Mouse (Mus musculus): ENCODE results near the gene Fth1. TPM values are rescaled to one million over a fixed set of nuclear protein-coding genes. Genes with fewer than 3 reads are reported as not detected.

Fth1 gene
- polyA plus RNA-seq, 1 experiment from 2014 or later: 1,957 TPM

GRCm38 (mm10) chr19:10013913-10014312 lies 33.5 kb downstream of the Fth1 start:
- Histone ChIP-seq H3K27me3 (ENCODE audit: control insufficient read depth, insufficient read depth, low read depth, low read length) (no peaks in the 10 kb centered on the region), H3K4me2 (ENCODE audit: low read depth, low read length) (no peak overlapping the region), H3K4me1 (replicated peaks; ENCODE audit: control insufficient read depth, insufficient read depth, low read length) (peaks cover 23% of the 10 kb centered on the region), H3K9me3 (ENCODE audit: control insufficient read depth, low read length) (no peaks in the 10 kb centered on the region), H3K36me3 (ENCODE audit: control insufficient read depth, insufficient read depth, low read length) (no peaks in the 10 kb centered on the region), H3K9ac (ENCODE audit: low read length) (no peak overlapping the region), H3K4me3 (ENCODE audit: low read length) (no peak overlapping the region), H3K27ac (ENCODE audit: low read length) (no peak overlapping the region)
- 40% methylated on average over 5 of the region's 5 CpGs for WGBS
- ATAC-seq (ENCODE audit: low read depth): no peak

GRCm38 (mm10) chr19:10014824-10015223 lies 34.4 kb downstream of the Fth1 start:
- Histone ChIP-seq H3K4me2 (ENCODE audit: low read depth, low read length) (no peak overlapping the region), H3K27ac (ENCODE audit: low read length) (no peak overlapping the region), H3K4me1 (replicated peaks; ENCODE audit: control insufficient read depth, insufficient read depth, low read length) (peaks cover 32% of the 10 kb centered on the region), H3K9ac (ENCODE audit: low read length) (no peak overlapping the region), H3K9me3 (ENCODE audit: control insufficient read depth, low read length) (no peaks in the 10 kb centered on the region), H3K4me3 (ENCODE audit: low read length) (no peak overlapping the region), H3K36me3 (ENCODE audit: control insufficient read depth, insufficient read depth, low read length) (no peaks in the 10 kb centered on the region), H3K27me3 (ENCODE audit: control insufficient read depth, insufficient read depth, low read depth, low read length) (no peaks in the 10 kb centered on the region)
- WGBS: 71% methylated on average over 13 of the region's 13 CpGs
- no peak for ATAC-seq (ENCODE audit: low read depth)

GRCm38 (mm10) chr19:10015442-10015841 lies 35.0 kb downstream of the Fth1 start:
- H3K4me3 ChIP-seq (ENCODE audit: low read length): no peak overlapping the region
- no peaks in the 10 kb centered on the region for H3K9me3 ChIP-seq (ENCODE audit: control insufficient read depth, low read length)
- ATAC-seq (ENCODE audit: low read depth): no peak
- H3K4me1 ChIP-seq (replicated peaks; ENCODE audit: control insufficient read depth, insufficient read depth, low read length): peaks cover 32% of the 10 kb centered on the region
- H3K27me3 ChIP-seq (ENCODE audit: control insufficient read depth, insufficient read depth, low read depth, low read length): no peaks in the 10 kb centered on the region
- 68% methylated on average over 4 of the region's 4 CpGs for WGBS
- H3K4me2 ChIP-seq (ENCODE audit: low read depth, low read length): no peak overlapping the region
- no peak overlapping the region for H3K27ac ChIP-seq (ENCODE audit: low read length)
- no peaks in the 10 kb centered on the region for H3K36me3 ChIP-seq (ENCODE audit: control insufficient read depth, insufficient read depth, low read length)
- H3K9ac ChIP-seq (ENCODE audit: low read length): no peak overlapping the region

- H3K4me2 ChIP-seq (ENCODE audit: low read depth, low read length): no peak overlapping the region
- H3K36me3 ChIP-seq (ENCODE audit: control insufficient read depth, insufficient read depth, low read length): no peaks in the 10 kb centered on the region
- no peak overlapping the region for H3K4me3 ChIP-seq (ENCODE audit: low read length)
- no peak overlapping the region for H3K9ac ChIP-seq (ENCODE audit: low read length)
- no peak overlapping the region for H3K27ac ChIP-seq (ENCODE audit: low read length)
- 83% methylated on average over 4 of the region's 4 CpGs for WGBS
- ATAC-seq (ENCODE audit: low read depth): no peak
- H3K9me3 ChIP-seq (ENCODE audit: control insufficient read depth, low read length): no peaks in the 10 kb centered on the region
- H3K27me3 ChIP-seq (ENCODE audit: control insufficient read depth, insufficient read depth, low read depth, low read length): no peaks in the 10 kb centered on the region
- H3K4me1 ChIP-seq (replicated peaks; ENCODE audit: control insufficient read depth, insufficient read depth, low read length): peaks cover 33% of the 10 kb centered on the region
Measured at GRCm38 (mm10) chr19:10016151-10016550, 35.8 kb downstream of the Fth1 start.

GRCm38 (mm10) chr19:10017637-10018526 lies 37.5 kb downstream of the Fth1 start:
- H3K27me3 ChIP-seq (ENCODE audit: control insufficient read depth, insufficient read depth, low read depth, low read length): no peaks in the 10 kb centered on the region
- peak overlapping the region; percentile 57 for H3K4me3 ChIP-seq (ENCODE audit: low read length)
- H3K9ac ChIP-seq (ENCODE audit: low read length): peak overlapping the region; percentile 85
- ATAC-seq (ENCODE audit: low read depth): peak; percentile 97
- peak overlapping the region; percentile 89 for H3K4me2 ChIP-seq (ENCODE audit: low read depth, low read length)
- no peaks in the 10 kb centered on the region for H3K36me3 ChIP-seq (ENCODE audit: control insufficient read depth, insufficient read depth, low read length)
- H3K27ac ChIP-seq (ENCODE audit: low read length): peak overlapping the region; percentile 74
- no peaks in the 10 kb centered on the region for H3K9me3 ChIP-seq (ENCODE audit: control insufficient read depth, low read length)
- peaks cover 42% of the 10 kb centered on the region for H3K4me1 ChIP-seq (replicated peaks; ENCODE audit: control insufficient read depth, insufficient read depth, low read length)
- WGBS: 7% methylated on average over 43 of the region's 44 CpGs

- Histone ChIP-seq H3K27me3 (ENCODE audit: control insufficient read depth, insufficient read depth, low read depth, low read length) (no peaks in the 10 kb centered on the region), H3K9ac (ENCODE audit: low read length) (peak overlapping the region; percentile 85), H3K4me2 (ENCODE audit: low read depth, low read length) (peak overlapping the region; percentile 89), H3K9me3 (ENCODE audit: control insufficient read depth, low read length) (no peaks in the 10 kb centered on the region), H3K36me3 (ENCODE audit: control insufficient read depth, insufficient read depth, low read length) (no peaks in the 10 kb centered on the region), H3K27ac (ENCODE audit: low read length) (peak overlapping the region; percentile 41), H3K4me3 (ENCODE audit: low read length) (peak overlapping the region; percentile 57), H3K4me1 (replicated peaks; ENCODE audit: control insufficient read depth, insufficient read depth, low read length) (peaks cover 42% of the 10 kb centered on the region)
- ATAC-seq (ENCODE audit: low read depth): peak; percentile 62
- WGBS: 1% methylated on average over 3 of the region's 3 CpGs
Measured at GRCm38 (mm10) chr19:10018527-10018818, 38.1 kb downstream of the Fth1 start.

GRCm38 (mm10) chr19:10019214-10019760 lies 38.9 kb downstream of the Fth1 start:
- no peaks in the 10 kb centered on the region for H3K36me3 ChIP-seq (ENCODE audit: control insufficient read depth, insufficient read depth, low read length)
- peaks cover 47% of the 10 kb centered on the region for H3K4me1 ChIP-seq (replicated peaks; ENCODE audit: control insufficient read depth, insufficient read depth, low read length)
- peak overlapping the region; percentile 57 for H3K4me3 ChIP-seq (ENCODE audit: low read length)
- WGBS: 67% methylated on average over 4 of the region's 4 CpGs
- no peaks in the 10 kb centered on the region for H3K9me3 ChIP-seq (ENCODE audit: control insufficient read depth, low read length)
- peak overlapping the region; percentile 89 for H3K4me2 ChIP-seq (ENCODE audit: low read depth, low read length)
- peak overlapping the region; percentile 85 for H3K9ac ChIP-seq (ENCODE audit: low read length)
- H3K27ac ChIP-seq (ENCODE audit: low read length): no peak overlapping the region
- no peak for ATAC-seq (ENCODE audit: low read depth)
- no peaks in the 10 kb centered on the region for H3K27me3 ChIP-seq (ENCODE audit: control insufficient read depth, insufficient read depth, low read depth, low read length)

GRCm38 (mm10) chr19:10021981-10022380 lies 41.6 kb downstream of the Fth1 start:
- Histone ChIP-seq H3K4me3 (ENCODE audit: low read length) (no peak overlapping the region), H3K4me1 (replicated peaks; ENCODE audit: control insufficient read depth, insufficient read depth, low read length) (peaks cover 68% of the 10 kb centered on the region), H3K9me3 (ENCODE audit: control insufficient read depth, low read length) (no peaks in the 10 kb centered on the region), H3K9ac (ENCODE audit: low read length) (no peak overlapping the region), H3K27ac (ENCODE audit: low read length) (peak overlapping the region; percentile 3; the same call in 1 of the 2 replicates), H3K36me3 (ENCODE audit: control insufficient read depth, insufficient read depth, low read length) (no peaks in the 10 kb centered on the region), H3K4me2 (ENCODE audit: low read depth, low read length) (no peak overlapping the region), H3K27me3 (ENCODE audit: control insufficient read depth, insufficient read depth, low read depth, low read length) (no peaks in the 10 kb centered on the region)
- no peak for ATAC-seq (ENCODE audit: low read depth)
- WGBS: 85% methylated on average over 2 of the region's 2 CpGs

- Histone ChIP-seq H3K9me3 (ENCODE audit: control insufficient read depth, low read length) (no peaks in the 10 kb centered on the region), H3K36me3 (ENCODE audit: control insufficient read depth, insufficient read depth, low read length) (0 out of 2 replicates have a peak, but pooled peaks cover 1% of the 10 kb centered on the region), H3K4me3 (ENCODE audit: low read length) (no peak overlapping the region), H3K9ac (ENCODE audit: low read length) (peak overlapping the region; percentile 34; the same call in 1 of the 2 replicates), H3K27me3 (ENCODE audit: control insufficient read depth, insufficient read depth, low read depth, low read length) (no peaks in the 10 kb centered on the region), H3K27ac (ENCODE audit: low read length) (peak overlapping the region; percentile 75), H3K4me1 (replicated peaks; ENCODE audit: control insufficient read depth, insufficient read depth, low read length) (peaks cover 65% of the 10 kb centered on the region), H3K4me2 (ENCODE audit: low read depth, low read length) (no peak overlapping the region)
- WGBS: 54% methylated on average over 5 of the region's 5 CpGs
- ATAC-seq (ENCODE audit: low read depth): peak; percentile 11
Measured at GRCm38 (mm10) chr19:10022414-10023303, 42.3 kb downstream of the Fth1 start.
